Mouse (Mus musculus) cerebellum, adult 18-20 months (tissue): ENCODE measurements around the gene Nxnl1.

Source experiments
- DNase-seq, 2 experiments: peaks; one replicate each; pipeline ENCODE4 v3.0.0; 2021

Nxnl1 gene

GRCm38 (mm10) chr8:71579476-71579875 lies 13.1 kb upstream of the Nxnl1 start:
- no peak for DNase-seq

- DNase-seq: no peak
Observed at GRCm38 (mm10) chr8:71579009-71579408, 12.6 kb upstream of the Nxnl1 start.

- DNase-seq: peak in 1 of 2 experiments; percentile 22
Observed at GRCm38 (mm10) chr8:71577856-71578387, 11.5 kb upstream of the Nxnl1 start.

- no peak for DNase-seq
Observed at GRCm38 (mm10) chr8:71575020-71575419, 8.6 kb upstream of the Nxnl1 start.

- DNase-seq: peak in 1 of 2 experiments; percentile 26
Observed at GRCm38 (mm10) chr8:71574426-71574825, 8.0 kb upstream of the Nxnl1 start.

- DNase-seq: peak; percentile 64 to 69
Observed at GRCm38 (mm10) chr8:71572847-71573633, 6.6 kb upstream of the Nxnl1 start.

- DNase-seq: peak; percentile 31 to 36
Observed at GRCm38 (mm10) chr8:71572077-71572476, 5.7 kb upstream of the Nxnl1 start.

GRCm38 (mm10) chr8:71570291-71570954 lies 4.0 kb upstream of the Nxnl1 start:
- DNase-seq: peak; percentile 96 to 98

- DNase-seq: peak; percentile 94 to 96
Observed at GRCm38 (mm10) chr8:71569366-71570290, 3.2 kb upstream of the Nxnl1 start.

GRCm38 (mm10) chr8:71568941-71569340 lies 2.5 kb upstream of the Nxnl1 start:
- peak in 1 of 2 experiments; percentile 29 for DNase-seq

GRCm38 (mm10) chr8:71568387-71568937 lies 2.1 kb upstream of the Nxnl1 start, which contains the start of gene Slc27a1:
Slc27a1 (plus strand) TSS chr8:71568882.
- DNase-seq: peak; percentile 61 to 64

- DNase-seq: no peak
Observed at GRCm38 (mm10) chr8:71567587-71567986, 1.2 kb upstream of the Nxnl1 start.

- no peak for DNase-seq
Observed at GRCm38 (mm10) chr8:71563992-71564391, 2.4 kb downstream of the Nxnl1 start.

- peak; percentile 83 to 90 for DNase-seq
Observed at GRCm38 (mm10) chr8:71562751-71563150, 3.6 kb downstream of the Nxnl1 start.

- DNase-seq: peak; percentile 49 to 73
Observed at GRCm38 (mm10) chr8:71561401-71561800, 5.0 kb downstream of the Nxnl1 start.

GRCm38 (mm10) chr8:71560765-71561164 lies 5.6 kb downstream of the Nxnl1 start:
- DNase-seq: no peak

- DNase-seq: no peak
Observed at GRCm38 (mm10) chr8:71560071-71560470, 6.3 kb downstream of the Nxnl1 start.

- peak in 1 of 2 experiments; percentile 26 for DNase-seq
Observed at GRCm38 (mm10) chr8:71558958-71559690, 7.3 kb downstream of the Nxnl1 start.

GRCm38 (mm10) chr8:71558071-71558957 lies 8.1 kb downstream of the Nxnl1 start, which contains the start of gene Tmem221:
Tmem221 (minus strand) TSS chr8:71558871.
- DNase-seq: no peak

- no peak for DNase-seq
Observed at GRCm38 (mm10) chr8:71554644-71555043, 11.8 kb downstream of the Nxnl1 start.
